Mouse (Mus musculus): ENCODE measurements around the gene Pex3. TPM values are rescaled to one million over a fixed set of nuclear protein-coding genes. Genes with fewer than 3 reads are reported as not detected.
A peak's percentile ranks its signal among the peaks of the same experiment; 100 is the strongest.

Pex3 gene
- polyA plus RNA-seq, 1 experiment from 2014 or later: 22.4 TPM

DNA sequence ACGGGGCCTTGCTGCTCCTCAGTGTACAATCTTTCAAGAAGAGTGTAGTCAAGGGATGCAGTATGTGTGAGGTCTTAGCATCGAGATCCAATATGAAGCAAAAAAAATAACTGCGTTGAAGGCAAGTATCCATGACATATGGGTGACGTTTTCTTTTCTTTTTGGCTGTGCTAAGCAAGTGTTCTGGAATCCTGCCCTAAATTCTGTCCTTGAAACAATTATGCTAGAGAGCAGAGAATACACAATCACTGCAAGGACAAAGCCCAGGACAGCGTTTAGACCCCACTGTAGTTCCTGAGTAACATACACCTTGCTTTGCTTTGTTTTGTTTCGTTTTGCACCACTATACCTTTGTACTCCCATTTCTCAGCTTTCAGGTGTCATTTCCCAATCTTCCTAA, 73.6 kb downstream of the Pex3 start:
- Histone ChIP-seq H3K9ac (ENCODE audit: low read depth, low read length) (no peak overlapping the region), H3K4me3 (ENCODE audit: low read depth, low read length) (no peak overlapping the region), H3K36me3 (ENCODE audit: control insufficient read depth, insufficient read depth, low read length) (no peaks in the 10 kb centered on the region), H3K27ac (ENCODE audit: low read depth, low read length) (no peak overlapping the region), H3K9me3 (replicated peaks; ENCODE audit: control insufficient read depth, low read length) (no peaks in the 10 kb centered on the region), H3K27me3 (ENCODE audit: control insufficient read depth, insufficient read depth, low read length) (peaks cover 12% of the 10 kb centered on the region), H3K4me1 (ENCODE audit: control insufficient read depth, insufficient read depth, low read length) (0 out of 2 replicates have a peak, but pooled peaks cover 4% of the 10 kb centered on the region), H3K4me2 (no peak overlapping the region)
- WGBS (ENCODE audit: insufficient replicate concordance): 76% methylated on average over 6 of the region's 6 CpGs
- ATAC-seq (replicated peaks; ENCODE audit: insufficient number of reproducible peaks, low FRiP score, low TSS enrichment): no peak

DNA sequence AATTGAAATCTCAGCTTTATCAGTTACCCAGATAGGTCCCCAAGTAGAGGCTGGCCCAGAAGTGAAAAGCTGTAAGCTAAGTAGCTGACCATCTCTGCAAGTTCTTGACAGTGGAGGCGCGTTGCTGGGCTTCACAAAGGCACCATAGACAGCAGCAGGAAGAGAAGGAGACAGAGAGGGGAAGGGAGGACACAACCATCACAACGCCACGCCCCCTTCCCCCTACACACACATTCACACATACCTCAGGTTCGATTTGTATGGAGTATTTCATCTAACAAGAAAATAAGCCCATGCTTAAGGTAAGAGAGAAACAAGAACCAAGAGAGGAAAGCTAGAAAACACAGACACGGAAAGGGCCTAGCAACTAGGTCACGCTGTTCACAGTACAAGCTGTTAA, 77.8 kb downstream of the Pex3 start:
- Histone ChIP-seq H3K36me3 (ENCODE audit: control insufficient read depth, insufficient read depth, low read length) (no peaks in the 10 kb centered on the region), H3K9me3 (replicated peaks; ENCODE audit: control insufficient read depth, low read length) (no peaks in the 10 kb centered on the region), H3K4me3 (ENCODE audit: low read depth, low read length) (no peak overlapping the region), H3K4me1 (ENCODE audit: control insufficient read depth, insufficient read depth, low read length) (0 out of 2 replicates have a peak, but pooled peaks cover 5% of the 10 kb centered on the region), H3K27me3 (ENCODE audit: control insufficient read depth, insufficient read depth, low read length) (peaks cover 38% of the 10 kb centered on the region), H3K9ac (ENCODE audit: low read depth, low read length) (no peak overlapping the region), H3K4me2 (peak overlapping the region; percentile 95), H3K27ac (ENCODE audit: low read depth, low read length) (no peak overlapping the region)
- 21% methylated on average over 7 of the region's 7 CpGs for WGBS (ENCODE audit: insufficient replicate concordance)
- no peak for ATAC-seq (replicated peaks; ENCODE audit: insufficient number of reproducible peaks, low FRiP score, low TSS enrichment)

DNA sequence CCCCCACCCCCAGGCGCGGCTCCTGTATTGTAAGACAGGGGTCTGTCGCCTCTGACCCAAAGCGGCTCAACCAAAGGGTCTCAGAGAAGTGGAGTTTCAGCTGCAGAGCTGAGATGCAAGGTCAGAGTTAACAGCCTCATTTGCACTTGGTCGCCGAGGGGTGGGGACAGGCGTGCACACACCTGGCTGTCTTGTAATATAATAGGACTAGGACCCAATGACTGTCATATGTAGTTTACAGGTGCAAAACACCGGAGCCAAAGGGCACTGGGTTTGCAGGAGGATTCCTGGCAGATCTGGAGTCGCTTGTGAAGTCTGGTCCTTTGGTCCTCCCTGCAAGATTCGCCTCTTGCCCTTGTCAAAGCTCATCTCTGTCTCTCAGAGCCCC, 78.4 kb downstream of the Pex3 start:
- H3K9ac ChIP-seq (ENCODE audit: low read depth, low read length): peak overlapping the region; percentile 84
- 0 out of 2 replicates have a peak, but pooled peaks cover 5% of the 10 kb centered on the region for H3K4me1 ChIP-seq (ENCODE audit: control insufficient read depth, insufficient read depth, low read length)
- no peak; the same call in 1 of the 2 replicates for ATAC-seq (replicated peaks; ENCODE audit: insufficient number of reproducible peaks, low FRiP score, low TSS enrichment)
- no peaks in the 10 kb centered on the region for H3K9me3 ChIP-seq (replicated peaks; ENCODE audit: control insufficient read depth, low read length)
- WGBS (ENCODE audit: insufficient replicate concordance): 3% methylated on average over 10 of the region's 10 CpGs
- no peak overlapping the region for H3K27ac ChIP-seq (ENCODE audit: low read depth, low read length)
- peak overlapping the region; percentile 73 for H3K4me3 ChIP-seq (ENCODE audit: low read depth, low read length)
- no peaks in the 10 kb centered on the region for H3K36me3 ChIP-seq (ENCODE audit: control insufficient read depth, insufficient read depth, low read length)
- peaks cover 38% of the 10 kb centered on the region for H3K27me3 ChIP-seq (ENCODE audit: control insufficient read depth, insufficient read depth, low read length)
- peak overlapping the region; percentile 95 for H3K4me2 ChIP-seq

Other genes with a start within 250 kb of the Pex3 start
- gene Phactr2, start 78.7 kb downstream of the Pex3 start, polyA plus RNA-seq (2014; fragmentation: Nextera tagmentation; extraction: Ambion mirVana): 61.2 and 70.5 TPM in 2 replicates
- gene Fuca2, start 53.6 kb downstream of the Pex3 start, polyA plus RNA-seq (2014; fragmentation: Nextera tagmentation; extraction: Ambion mirVana): 52.5 and 57.7 TPM in 2 replicates
- 2.6 and 3.3 TPM in 2 replicates for gene Adat2, start 248 bp downstream of the Pex3 start, polyA plus RNA-seq (2014; fragmentation: Nextera tagmentation; extraction: Ambion mirVana)